Mouse (Mus musculus): ENCODE measurements around the gene Efna2. TPM values are rescaled to one million over a fixed set of nuclear protein-coding genes. Genes with fewer than 3 reads are reported as not detected.
A peak's percentile ranks its signal among the peaks of the same experiment; 100 is the strongest.

Gene Efna2
- polyA plus RNA-seq, 1 experiment from 2014 or later = 50.7 TPM

GRCm38 (mm10) chr10:80157141-80157929, 21.9 kb upstream of the Efna2 start:
- WGBS = 65% methylated on average over 15 of the region's 15 CpGs
- Histone ChIP-seq H3K4me1 (replicated peaks; ENCODE audit: control insufficient read depth, insufficient read depth, low read length) (peaks cover 78% of the 10 kb centered on the region), H3K27me3 (ENCODE audit: control insufficient read depth, insufficient read depth, low read length) (no peaks in the 10 kb centered on the region), H3K9me3 (ENCODE audit: control insufficient read depth, low read length) (no peaks in the 10 kb centered on the region), H3K4me2 (ENCODE audit: low read depth, low read length, severe bottlenecking) (no peak overlapping the region), H3K4me3 (ENCODE audit: low read depth, low read length) (0 out of 2 replicates have a peak overlapping the region, but pooled peaks have one; percentile 6), H3K27ac (ENCODE audit: low read depth, low read length) (peak overlapping the region; percentile 39), H3K9ac (ENCODE audit: low read length) (peak overlapping the region; percentile 0; the same call in 1 of the 2 replicates), H3K36me3 (ENCODE audit: control insufficient read depth, insufficient read depth, low read length) (peaks cover 46% of the 10 kb centered on the region)
- ATAC-seq (replicated peaks; ENCODE audit: low FRiP score) (no peak), DNase-seq (ENCODE audit: low spot score) (no peak)

GRCm38 (mm10) chr10:80158307-80158986, 20.8 kb upstream of the Efna2 start:
- Histone ChIP-seq H3K9ac (ENCODE audit: low read length) (no peak overlapping the region), H3K27ac (ENCODE audit: low read depth, low read length) (peak overlapping the region; percentile 54), H3K9me3 (ENCODE audit: control insufficient read depth, low read length) (no peaks in the 10 kb centered on the region), H3K27me3 (ENCODE audit: control insufficient read depth, insufficient read depth, low read length) (no peaks in the 10 kb centered on the region), H3K4me3 (ENCODE audit: low read depth, low read length) (no peak overlapping the region), H3K4me2 (ENCODE audit: low read depth, low read length, severe bottlenecking) (no peak overlapping the region), H3K4me1 (replicated peaks; ENCODE audit: control insufficient read depth, insufficient read depth, low read length) (peaks cover 67% of the 10 kb centered on the region), H3K36me3 (ENCODE audit: control insufficient read depth, insufficient read depth, low read length) (peaks cover 38% of the 10 kb centered on the region)
- ATAC-seq (replicated peaks; ENCODE audit: low FRiP score) = no peak
- DNase-seq (ENCODE audit: low spot score) = peak; percentile 81
- WGBS = 19% methylated on average over 18 of the region's 18 CpGs

GRCm38 (mm10) chr10:80159021-80159560, 20.2 kb upstream of the Efna2 start:
- Histone ChIP-seq H3K9me3 (ENCODE audit: control insufficient read depth, low read length) (no peaks in the 10 kb centered on the region), H3K36me3 (ENCODE audit: control insufficient read depth, insufficient read depth, low read length) (peaks cover 32% of the 10 kb centered on the region), H3K9ac (ENCODE audit: low read length) (peak overlapping the region; percentile 35), H3K4me2 (ENCODE audit: low read depth, low read length, severe bottlenecking) (peak overlapping the region; percentile 73), H3K27ac (ENCODE audit: low read depth, low read length) (peak overlapping the region; percentile 54), H3K27me3 (ENCODE audit: control insufficient read depth, insufficient read depth, low read length) (no peaks in the 10 kb centered on the region), H3K4me3 (ENCODE audit: low read depth, low read length) (peak overlapping the region; percentile 37), H3K4me1 (replicated peaks; ENCODE audit: control insufficient read depth, insufficient read depth, low read length) (peaks cover 60% of the 10 kb centered on the region)
- DNase-seq (ENCODE audit: low spot score) (peak; percentile 79), ATAC-seq (replicated peaks; ENCODE audit: low FRiP score) (no peak)
- WGBS = 9% methylated on average over 12 of the region's 12 CpGs

- peak overlapping the region; percentile 35 for H3K9ac ChIP-seq (ENCODE audit: low read length)
- ATAC-seq (replicated peaks; ENCODE audit: low FRiP score) (peak; percentile 82), DNase-seq (ENCODE audit: low spot score) (peak; percentile 98)
- H3K4me3 ChIP-seq (ENCODE audit: low read depth, low read length) = peak overlapping the region; percentile 37
- H3K27me3 ChIP-seq (ENCODE audit: control insufficient read depth, insufficient read depth, low read length) = no peaks in the 10 kb centered on the region
- under 1% methylated on average over 55 of the region's 55 CpGs for WGBS
- H3K36me3 ChIP-seq (ENCODE audit: control insufficient read depth, insufficient read depth, low read length) = peaks cover 24% of the 10 kb centered on the region
- peak overlapping the region; percentile 54 for H3K27ac ChIP-seq (ENCODE audit: low read depth, low read length)
- no peaks in the 10 kb centered on the region for H3K9me3 ChIP-seq (ENCODE audit: control insufficient read depth, low read length)
- peaks cover 61% of the 10 kb centered on the region for H3K4me1 ChIP-seq (replicated peaks; ENCODE audit: control insufficient read depth, insufficient read depth, low read length)
- peak overlapping the region; percentile 73 for H3K4me2 ChIP-seq (ENCODE audit: low read depth, low read length, severe bottlenecking)
Measured at GRCm38 (mm10) chr10:80159561-80160454, 19.5 kb upstream of the Efna2 start.

- 2% methylated on average over 32 of the region's 33 CpGs for WGBS
- peaks cover 59% of the 10 kb centered on the region for H3K4me1 ChIP-seq (replicated peaks; ENCODE audit: control insufficient read depth, insufficient read depth, low read length)
Measured at GRCm38 (mm10) chr10:80160455-80161371, 18.6 kb upstream of the Efna2 start.

GRCm38 (mm10) chr10:80161522-80162242, 17.6 kb upstream of the Efna2 start:
- no peaks in the 10 kb centered on the region for H3K9me3 ChIP-seq (ENCODE audit: control insufficient read depth, low read length)
- H3K4me2 ChIP-seq (ENCODE audit: low read depth, low read length, severe bottlenecking) = peak overlapping the region; percentile 73
- no peaks in the 10 kb centered on the region for H3K27me3 ChIP-seq (ENCODE audit: control insufficient read depth, insufficient read depth, low read length)
- WGBS = 14% methylated on average over 6 of the region's 7 CpGs
- ATAC-seq (replicated peaks; ENCODE audit: low FRiP score) = no peak
- H3K27ac ChIP-seq (ENCODE audit: low read depth, low read length) = peak overlapping the region; percentile 66
- peak; percentile 68 for DNase-seq (ENCODE audit: low spot score)
- H3K36me3 ChIP-seq (ENCODE audit: control insufficient read depth, insufficient read depth, low read length) = peaks cover 7% of the 10 kb centered on the region
- peak overlapping the region; percentile 14 for H3K4me3 ChIP-seq (ENCODE audit: low read depth, low read length)
- peak overlapping the region; percentile 30; the same call in 1 of the 2 replicates for H3K9ac ChIP-seq (ENCODE audit: low read length)
- peaks cover 52% of the 10 kb centered on the region for H3K4me1 ChIP-seq (replicated peaks; ENCODE audit: control insufficient read depth, insufficient read depth, low read length)

More at GRCm38 (mm10) chr10:80160455-80161371, 18.6 kb upstream of the Efna2 start:
- Histone ChIP-seq H3K9me3 (ENCODE audit: control insufficient read depth, low read length) (no peaks in the 10 kb centered on the region), H3K27me3 (ENCODE audit: control insufficient read depth, insufficient read depth, low read length) (no peaks in the 10 kb centered on the region), H3K4me2 (ENCODE audit: low read depth, low read length, severe bottlenecking) (peak overlapping the region; percentile 73), H3K4me3 (ENCODE audit: low read depth, low read length) (peak overlapping the region; percentile 37), H3K9ac (ENCODE audit: low read length) (peak overlapping the region; percentile 30), H3K36me3 (ENCODE audit: control insufficient read depth, insufficient read depth, low read length) (peaks cover 17% of the 10 kb centered on the region), H3K27ac (ENCODE audit: low read depth, low read length) (peak overlapping the region; percentile 66)
- DNase-seq (ENCODE audit: low spot score) (peak; percentile 82), ATAC-seq (replicated peaks; ENCODE audit: low FRiP score) (no peak)

GRCm38 (mm10) chr10:80162243-80162608, 17.1 kb upstream of the Efna2 start:
- Histone ChIP-seq H3K36me3 (ENCODE audit: control insufficient read depth, insufficient read depth, low read length) (peaks cover 3% of the 10 kb centered on the region), H3K4me3 (ENCODE audit: low read depth, low read length) (no peak overlapping the region), H3K27ac (ENCODE audit: low read depth, low read length) (no peak overlapping the region), H3K4me1 (replicated peaks; ENCODE audit: control insufficient read depth, insufficient read depth, low read length) (peaks cover 53% of the 10 kb centered on the region), H3K9ac (ENCODE audit: low read length) (no peak overlapping the region), H3K4me2 (ENCODE audit: low read depth, low read length, severe bottlenecking) (no peak overlapping the region), H3K9me3 (ENCODE audit: control insufficient read depth, low read length) (no peaks in the 10 kb centered on the region), H3K27me3 (ENCODE audit: control insufficient read depth, insufficient read depth, low read length) (no peaks in the 10 kb centered on the region)
- DNase-seq (ENCODE audit: low spot score) (no peak), ATAC-seq (replicated peaks; ENCODE audit: low FRiP score) (no peak)
- 75% methylated on average over 3 of the region's 3 CpGs for WGBS

Measured in forebrain, embryonic 11.5 days (tissue).